Mouse (Mus musculus) left cerebral cortex, adult 8-10 months (tissue): ENCODE data around the gene Pex11b. TPM values are rescaled to one million over a fixed set of nuclear protein-coding genes. Genes with fewer than 3 reads are reported as not detected.
A peak's percentile ranks its signal among the peaks of the same experiment; 100 is the strongest.
"Not testable (repeated sequence)": the region's sequence is repeated elsewhere in the genome, so short reads cannot be mapped to it uniquely, and the experiment has no call there.

Source experiments
- DNase-seq, 2 experiments: peaks; one replicate each; pipeline ENCODE4 v3.0.0; 2022; ENCODE audit warnings: low spot score in 2 of 2
- total RNA-seq, 4 experiments: library from RNA; stranded (reverse); gene quantifications; 2 replicates each; pipeline ENCODE4 v1.2.4; 2022

Pex11b gene
- total RNA-seq, 4 experiments from 2014 or later = 52.7 to 62.6 (median 54.3) TPM

DNA sequence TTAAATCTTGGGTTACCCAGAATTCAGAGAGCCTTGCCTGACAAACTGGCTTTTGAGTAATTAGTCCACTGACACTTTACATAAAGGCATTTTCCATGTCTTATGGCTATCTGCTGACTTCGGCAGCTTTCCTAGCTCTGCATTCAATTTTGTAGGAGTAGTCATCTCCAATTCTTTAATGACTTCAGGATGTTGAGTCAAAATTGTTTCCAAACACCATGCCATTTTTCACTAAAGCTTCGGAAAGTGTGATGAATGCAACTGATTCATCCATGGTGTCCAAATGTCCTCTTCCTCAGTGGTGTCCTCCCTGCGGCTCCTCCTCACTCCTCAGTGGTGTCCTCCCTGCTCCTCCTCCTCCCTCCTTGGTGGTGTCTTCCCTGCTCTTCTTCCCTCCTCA, 17.2 kb upstream of the Pex11b start:
- DNase-seq = no peak

GRCm38 (mm10) chr3:96623201-96623600, 12.0 kb upstream of the Pex11b start:
- no peak for DNase-seq

GRCm38 (mm10) chr3:96629729-96630600, 5.2 kb upstream of the Pex11b start, which contains the start of gene Rbm8a:
Rbm8a (plus strand) TSS chr3:96629933.
- DNase-seq = peak; percentile 95 to 96

- DNase-seq = no peak
These were observed 3.1 kb upstream of the Pex11b start for GRCm38 (mm10) chr3:96632058-96632457.

GRCm38 (mm10) chr3:96634015-96634414, 1.2 kb upstream of the Pex11b start:
- DNase-seq = no peak

DNA sequence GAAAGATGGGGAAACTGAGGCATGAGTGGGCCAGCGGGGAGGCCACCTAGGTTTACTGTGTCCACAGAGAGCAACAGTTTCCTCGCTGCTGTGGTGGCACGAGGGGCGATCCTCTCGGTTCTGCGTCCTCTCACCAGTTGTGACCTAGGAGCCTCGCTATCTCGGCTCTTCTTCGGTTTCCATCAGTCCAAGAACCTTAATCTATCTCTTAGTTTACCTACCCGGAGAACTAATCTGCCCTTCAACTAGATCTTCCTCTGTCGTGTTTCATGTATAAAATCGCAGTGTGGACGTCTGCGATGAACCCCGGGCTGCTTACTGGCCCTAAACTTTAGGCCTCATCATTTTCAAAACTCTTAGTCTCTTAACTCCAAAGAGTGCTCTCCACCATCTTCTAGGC, 730 bp downstream of the Pex11b start:
- DNase-seq = no peak

DNA sequence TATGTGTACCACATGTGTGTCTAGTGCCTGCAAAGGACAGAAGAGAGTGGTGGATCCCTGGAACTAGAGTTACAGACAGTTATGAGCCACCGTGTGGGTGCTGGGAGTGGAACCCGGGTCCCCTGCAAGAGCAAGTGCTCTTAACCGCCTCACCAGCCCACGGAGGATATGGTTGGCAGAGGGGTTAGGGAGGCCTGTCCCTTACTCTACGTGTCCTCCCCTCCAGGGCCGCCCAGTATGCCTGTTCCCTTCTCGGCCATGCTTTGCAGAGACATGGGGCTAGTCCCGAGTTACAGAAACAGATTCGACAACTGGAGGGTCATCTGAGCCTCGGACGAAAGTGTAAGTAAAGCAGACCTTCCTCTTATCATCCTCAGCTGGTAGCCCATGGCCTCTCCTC, 1.3 kb downstream of the Pex11b start:
- no peak for DNase-seq

DNA sequence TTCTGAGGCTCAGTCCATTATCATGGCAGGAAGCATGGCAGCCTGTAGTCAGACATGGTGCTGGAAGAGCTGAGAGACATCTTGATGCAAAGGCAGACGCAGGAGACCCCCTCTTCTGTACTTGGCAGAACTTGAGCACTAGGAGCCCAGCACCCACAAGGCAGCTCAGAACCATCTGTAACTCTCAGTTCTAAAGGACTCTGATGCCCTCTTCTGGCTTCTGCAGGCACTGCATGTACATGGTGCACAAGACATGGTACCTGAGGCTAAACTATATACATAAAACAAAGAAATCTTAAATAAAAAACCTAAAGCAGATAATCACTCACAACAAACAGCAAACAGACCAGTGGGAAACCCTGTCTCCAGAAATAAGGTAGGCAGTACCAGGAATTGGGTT, 4.0 kb downstream of the Pex11b start:
- no peak for DNase-seq

GRCm38 (mm10) chr3:96645018-96645649, 10.0 kb downstream of the Pex11b start, which contains the start of gene Itga10:
Itga10 (plus strand) TSS chr3:96645584.
- DNase-seq = no peak

DNA sequence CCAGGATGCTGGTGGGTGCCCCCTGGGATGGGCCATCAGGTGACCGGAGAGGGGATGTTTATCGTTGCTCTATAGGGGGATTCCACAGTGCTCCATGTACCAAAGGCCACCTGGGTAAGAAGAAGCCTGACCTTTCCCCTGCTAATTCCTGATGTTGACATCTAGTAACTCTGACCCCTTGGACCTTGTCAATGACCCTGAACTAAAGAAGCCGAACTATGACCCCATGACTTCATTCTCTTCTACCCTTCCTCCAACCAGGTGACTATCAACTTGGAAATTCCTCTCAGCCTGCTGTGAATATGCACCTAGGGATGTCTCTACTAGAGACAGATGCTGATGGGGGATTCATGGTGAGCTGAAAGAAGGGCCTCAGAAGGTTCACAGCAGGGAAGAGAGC, 12.2 kb downstream of the Pex11b start:
- no peak for DNase-seq

GRCm38 (mm10) chr3:96660901-96661300, 25.7 kb downstream of the Pex11b start:
- no peak for DNase-seq

DNA sequence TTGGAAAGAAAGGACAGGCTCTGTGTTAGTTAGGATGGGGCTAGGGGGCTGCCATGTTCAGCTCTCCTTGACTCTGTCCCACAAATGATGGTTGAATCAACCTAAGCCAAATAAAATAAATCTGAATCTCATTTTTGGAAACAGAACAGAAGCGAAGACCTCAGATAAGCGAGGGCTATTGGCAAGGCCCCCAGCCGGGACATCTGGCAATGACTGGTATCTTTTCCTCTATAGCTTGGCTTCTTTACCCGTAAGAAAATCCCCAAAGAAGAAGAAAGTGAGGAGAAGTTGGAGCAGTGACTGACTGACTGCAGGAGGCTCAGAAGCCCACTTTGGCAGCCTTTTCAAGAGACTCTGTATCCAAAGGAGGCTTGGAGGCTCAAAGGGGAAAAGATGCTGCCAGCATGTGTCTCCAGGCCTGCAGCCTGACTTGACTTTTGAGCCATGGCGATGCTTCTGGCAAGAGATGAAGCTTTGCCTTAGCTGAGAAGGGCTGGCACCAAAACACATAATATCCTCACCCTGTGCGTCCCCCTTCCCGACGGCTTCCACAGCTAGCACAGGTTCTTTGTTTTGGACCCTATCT, 27.6 kb downstream of the Pex11b start:
- DNase-seq = no peak

- peak; percentile 82 to 85 for DNase-seq
These were observed 28.5 kb downstream of the Pex11b start for GRCm38 (mm10) chr3:96663432-96664239.

- not testable (repeated sequence) for DNase-seq
These were observed 30.7 kb downstream of the Pex11b start for GRCm38 (mm10) chr3:96665732-96666363.

- DNase-seq = no peak
These were observed 31.7 kb downstream of the Pex11b start for GRCm38 (mm10) chr3:96666916-96667315.

DNA sequence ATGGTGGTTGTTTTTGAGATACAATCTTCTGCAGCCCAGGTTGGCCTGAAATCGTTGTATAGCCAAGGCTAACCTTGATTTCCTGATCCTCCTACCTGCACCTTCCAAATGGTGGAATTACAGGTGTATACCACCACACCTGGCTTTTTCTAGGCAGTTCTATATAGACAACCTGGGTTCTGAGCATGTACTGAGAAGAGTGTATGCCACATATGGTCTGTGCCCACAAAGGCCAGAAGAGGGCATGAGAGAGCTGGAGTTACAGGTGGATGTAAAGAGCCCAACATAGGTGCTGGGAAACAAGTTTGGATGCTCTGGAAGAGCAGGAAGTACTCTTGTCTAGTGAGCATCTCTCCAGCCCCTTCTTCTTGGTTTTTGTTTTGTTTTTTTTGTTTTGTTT, 32.1 kb downstream of the Pex11b start:
- no peak for DNase-seq

GRCm38 (mm10) chr3:96668424-96669067, 33.4 kb downstream of the Pex11b start:
- no peak for DNase-seq

DNA sequence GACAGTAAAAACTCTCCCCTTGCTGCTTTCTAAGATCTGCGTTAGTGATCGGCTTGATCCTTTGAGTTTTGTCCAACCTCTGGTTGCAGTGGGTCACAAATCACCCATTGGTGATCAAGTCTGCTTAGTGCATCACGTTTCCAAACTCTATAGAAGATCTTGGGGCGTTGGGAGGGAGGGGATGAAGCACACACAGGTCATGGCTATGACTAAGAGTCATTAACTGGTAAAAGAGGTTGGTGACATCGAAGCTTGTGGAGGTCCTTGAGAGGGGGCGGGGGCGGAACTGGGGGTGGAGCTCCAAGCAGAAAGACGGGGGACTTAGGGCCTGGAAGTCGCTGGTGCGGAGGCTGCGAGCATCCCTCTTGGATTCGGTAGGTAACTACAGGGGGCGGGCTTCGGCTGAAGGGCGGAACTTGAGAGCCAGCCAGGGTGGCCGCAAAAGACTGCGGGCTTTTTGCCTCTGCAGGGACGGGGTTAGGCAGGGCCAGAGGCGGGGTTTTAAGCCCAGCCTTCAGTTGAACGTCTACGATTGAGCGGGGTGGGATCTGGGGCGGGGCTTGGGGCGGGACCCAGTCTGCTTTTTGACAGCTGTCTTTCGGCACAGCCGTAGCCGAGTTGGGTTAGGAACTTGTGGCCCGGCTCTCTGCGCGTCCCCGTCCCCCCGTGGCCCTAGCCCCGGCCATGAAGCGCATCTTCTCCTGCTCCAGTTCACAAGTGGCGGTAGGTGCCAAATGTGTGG, 34.7 kb downstream of the Pex11b start, which contains the start of gene Ankrd35:
TSS of gene Ankrd35 (plus strand) at position 405 of the 742 bp plus-strand sequence.
- peak; percentile 57 to 60 for DNase-seq

DNA sequence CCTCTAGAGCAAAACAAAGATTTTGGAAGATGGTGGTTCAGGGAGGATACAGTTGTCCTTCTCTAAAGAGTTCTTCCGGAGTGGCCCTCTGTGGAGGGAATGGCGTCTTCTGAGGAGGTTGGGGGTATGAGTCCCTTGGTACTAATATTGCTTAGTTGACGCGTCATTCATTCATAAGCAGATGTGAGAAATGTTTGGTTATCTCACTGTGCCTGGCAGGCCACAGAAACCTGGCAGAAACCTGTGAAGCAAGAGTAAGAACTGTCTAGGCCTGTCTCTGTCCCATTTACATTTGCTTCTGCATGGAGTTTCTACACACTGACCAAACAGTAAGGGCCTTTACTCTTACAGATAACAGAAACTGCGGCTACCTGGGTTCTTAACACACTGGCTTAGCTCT, 36.3 kb downstream of the Pex11b start:
- DNase-seq = no peak

DNA sequence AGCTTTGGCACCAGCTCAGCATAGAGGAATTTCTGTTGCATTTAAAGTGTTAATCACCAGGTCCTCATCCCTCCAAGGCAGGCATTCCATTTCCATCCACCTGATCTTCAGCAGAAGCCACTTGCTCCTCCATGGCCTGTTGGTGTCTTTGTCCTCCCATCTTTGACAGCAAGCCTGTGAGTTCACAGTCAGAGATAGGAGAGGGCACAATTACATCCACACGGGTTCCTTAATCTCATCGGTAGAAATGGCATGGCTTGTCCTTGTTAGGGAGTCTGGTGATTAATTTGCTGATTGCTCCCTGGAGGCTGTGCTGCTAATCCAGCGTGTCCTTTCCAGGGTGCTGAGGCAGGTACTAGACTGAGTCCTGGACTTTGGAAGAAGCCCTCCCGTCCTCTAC, 38.3 kb downstream of the Pex11b start:
- no peak for DNase-seq
